Mouse (Mus musculus): ENCODE results near the gene Scnn1a.

DNA sequence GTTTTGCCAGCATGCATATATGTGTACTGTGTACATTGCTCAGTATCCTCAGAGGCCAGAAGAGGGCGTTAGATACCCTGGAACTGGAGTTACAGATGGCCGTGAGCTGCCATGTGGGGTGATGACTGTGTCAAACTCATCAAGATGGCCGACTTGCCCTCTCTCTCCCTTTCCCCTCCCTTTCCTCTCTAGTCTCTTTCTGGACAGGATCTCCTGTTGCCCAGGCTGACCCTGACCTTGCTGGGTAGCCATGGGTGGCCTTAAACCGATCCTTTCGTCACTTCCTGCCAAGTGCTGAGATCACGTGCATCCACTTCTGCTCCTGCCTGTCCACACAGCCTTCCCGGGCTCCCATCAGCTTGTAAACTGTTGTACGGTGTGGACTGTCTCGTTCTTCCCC lies 39.5 kb downstream of the Scnn1a start:
- TF ChIP-seq CHD2 (IDR thresholded peaks at IDR 0.05; ENCODE audit: low read depth, low read length) (no peak), ZC3H11A (IDR thresholded peaks at IDR 0.05; ENCODE audit: borderline replicate concordance, low read depth, low read length) (no peak)
